Mouse (Mus musculus): ENCODE measurements around the gene Wdr90. TPM values are rescaled to one million over a fixed set of nuclear protein-coding genes. Genes with fewer than 3 reads are reported as not detected.
A peak's percentile ranks its signal among the peaks of the same experiment; 100 is the strongest.

Wdr90 gene
- polyA plus RNA-seq, 2 experiments = 7.5 to 18.1 TPM

- 73% methylated on average over 2 of the region's 2 CpGs for WGBS (ENCODE audit: insufficient replicate concordance)
- no peak for ATAC-seq (ENCODE audit: insufficient read depth)
- no peaks in the 10 kb centered on the region for H3K9me3 ChIP-seq (ENCODE audit: control insufficient read depth, low read length)
These were observed 8.7 kb upstream of the Wdr90 start for GRCm38 (mm10) chr17:25869954-25870353.

GRCm38 (mm10) chr17:25869498-25869897 is 8.2 kb upstream of the Wdr90 start:
- Histone ChIP-seq H3K27me3 (ENCODE audit: control insufficient read depth, insufficient read depth, low read length) (no peaks in the 10 kb centered on the region), H3K27ac (no peak overlapping the region), H3K4me2 (ENCODE audit: low read depth) (no peak overlapping the region), H3K9me3 (ENCODE audit: control insufficient read depth, low read length) (no peaks in the 10 kb centered on the region), H3K4me3 (ENCODE audit: insufficient read depth in 1 of 2, low read depth in 2 of 2, low read length in 2 of 2) (no peak overlapping the region), H3K36me3 (replicated peaks; ENCODE audit: control insufficient read depth, insufficient read depth, low read depth) (no peaks in the 10 kb centered on the region; the same call in 1 of the 2 replicates), H3K9ac (replicated peaks) (no peak overlapping the region), H3K4me1 (replicated peaks; ENCODE audit: control insufficient read depth in 2 of 2, insufficient read depth in 2 of 2, low read length in 1 of 2) (peaks cover 0 to 22% of the 10 kb centered on the region in 2 experiments; a peak in 3 of 4 replicates)
- WGBS (ENCODE audit: insufficient replicate concordance) = 87% methylated on average over 8 of the region's 8 CpGs
- TF ChIP-seq EP300 (IDR thresholded peaks at IDR 0.05; ENCODE audit: low read depth) = no peak
- no peak for TF ChIP-seq CTCF (IDR thresholded peaks at IDR 0.05; ENCODE audit: low read depth)
- no peak for ATAC-seq (ENCODE audit: insufficient read depth)
- DNase-seq (ENCODE audit: low read depth in 3 of 3, low spot score in 3 of 3) = no peak

More at GRCm38 (mm10) chr17:25869954-25870353, 8.7 kb upstream of the Wdr90 start:
- Histone ChIP-seq H3K4me2 (ENCODE audit: low read depth) (no peak overlapping the region), H3K27ac (no peak overlapping the region), H3K9ac (replicated peaks) (no peak overlapping the region), H3K27me3 (ENCODE audit: control insufficient read depth, insufficient read depth, low read length) (no peaks in the 10 kb centered on the region), H3K36me3 (replicated peaks; ENCODE audit: control insufficient read depth, insufficient read depth, low read depth) (no peaks in the 10 kb centered on the region; the same call in 1 of the 2 replicates), H3K4me3 (ENCODE audit: insufficient read depth in 1 of 2, low read depth in 2 of 2, low read length in 2 of 2) (no peak overlapping the region), H3K4me1 (replicated peaks; ENCODE audit: control insufficient read depth in 2 of 2, insufficient read depth in 2 of 2, low read length in 1 of 2) (peaks cover 0 to 22% of the 10 kb centered on the region in 2 experiments; a peak in 3 of 4 replicates)
- no peak for DNase-seq (ENCODE audit: low read depth in 3 of 3, low spot score in 3 of 3)
- TF ChIP-seq EP300 (IDR thresholded peaks at IDR 0.05; ENCODE audit: low read depth) (no peak), CTCF (IDR thresholded peaks at IDR 0.05; ENCODE audit: low read depth) (no peak)

GRCm38 (mm10) chr17:25868601-25869191 is 7.4 kb upstream of the Wdr90 start, which contains the start of gene Mcrip2:
Mcrip2 (minus strand) TSS chr17:25868764.
- ATAC-seq (ENCODE audit: insufficient read depth) (peak; percentile 76), DNase-seq (ENCODE audit: low read depth in 3 of 3, low spot score in 3 of 3) (no peak)
- Histone ChIP-seq H3K4me1 (replicated peaks; ENCODE audit: control insufficient read depth in 2 of 2, insufficient read depth in 2 of 2, low read length in 1 of 2) (peaks cover 0 to 15% of the 10 kb centered on the region in 2 experiments; a peak in 3 of 4 replicates), H3K36me3 (replicated peaks; ENCODE audit: control insufficient read depth, insufficient read depth, low read depth) (no peaks in the 10 kb centered on the region; the same call in 1 of the 2 replicates), H3K4me3 (ENCODE audit: insufficient read depth in 1 of 2, low read depth in 2 of 2, low read length in 2 of 2) (peak within 1 kb of the TSS; percentile 54 to 77), H3K27ac (peak within 1 kb of the TSS; percentile 32), H3K9ac (replicated peaks) (peak within 1 kb of the TSS; percentile 60), H3K4me2 (ENCODE audit: low read depth) (peak within 1 kb of the TSS; percentile 85), H3K27me3 (ENCODE audit: control insufficient read depth, insufficient read depth, low read length) (no peaks in the 10 kb centered on the region), H3K9me3 (ENCODE audit: control insufficient read depth, low read length) (no peaks in the 10 kb centered on the region)
- under 1% methylated on average over 24 of the region's 24 CpGs for WGBS (ENCODE audit: insufficient replicate concordance)
- 0 out of 2 replicates have a peak, but pooled peaks have one; percentile 7 for TF ChIP-seq CTCF (IDR thresholded peaks at IDR 0.05; ENCODE audit: low read depth)
- TF ChIP-seq EP300 (IDR thresholded peaks at IDR 0.05; ENCODE audit: low read depth) = no peak

DNA sequence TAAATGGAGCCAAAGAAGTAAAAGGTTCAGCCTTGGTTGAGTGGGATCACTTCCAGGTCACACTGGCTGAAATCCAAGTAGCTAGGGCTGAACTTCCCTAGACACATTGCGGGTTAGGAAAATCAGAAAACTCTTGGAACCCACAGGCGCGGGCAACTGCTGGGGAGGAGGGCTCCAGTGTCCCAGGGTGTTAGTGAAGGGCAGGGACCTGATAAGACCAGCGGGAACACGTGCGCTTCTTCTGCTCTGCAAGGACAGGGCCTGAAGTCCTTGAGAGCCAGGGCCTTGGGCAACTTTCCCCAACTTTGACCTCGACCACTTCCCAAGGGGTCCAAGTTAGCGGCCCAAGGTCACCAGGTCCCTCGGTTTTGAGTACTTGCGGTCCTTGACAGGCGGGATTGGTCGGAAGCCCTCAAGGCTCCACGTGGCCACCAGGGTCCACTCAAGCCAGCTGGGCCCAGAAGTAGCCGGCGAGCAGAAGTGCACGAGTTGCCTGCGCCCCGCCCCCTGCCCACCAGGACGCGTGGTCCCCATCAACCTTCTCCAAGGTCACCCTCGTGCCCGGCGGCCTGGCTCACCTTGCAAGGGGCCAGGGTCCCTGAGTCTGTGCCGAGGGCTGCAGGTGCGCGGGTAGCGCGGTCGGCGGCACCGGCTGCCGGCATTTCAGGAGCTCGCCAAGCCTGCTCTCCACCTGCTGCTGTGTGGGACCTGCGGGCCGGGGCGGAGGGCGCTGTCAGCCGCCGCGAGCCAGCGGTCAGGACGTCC is 6.7 kb upstream of the Wdr90 start:
- ATAC-seq (ENCODE audit: insufficient read depth) (peak; percentile 63), DNase-seq (ENCODE audit: low read depth in 3 of 3, low spot score in 3 of 3) (no peak)
- Histone ChIP-seq H3K27me3 (ENCODE audit: control insufficient read depth, insufficient read depth, low read length) (no peaks in the 10 kb centered on the region), H3K4me1 (replicated peaks; ENCODE audit: control insufficient read depth in 2 of 2, insufficient read depth in 2 of 2, low read length in 1 of 2) (peaks cover 0 to 15% of the 10 kb centered on the region in 2 experiments; a peak in 3 of 4 replicates), H3K27ac (peak overlapping the region; percentile 32), H3K4me2 (ENCODE audit: low read depth) (peak overlapping the region; percentile 85), H3K36me3 (replicated peaks; ENCODE audit: control insufficient read depth, insufficient read depth, low read depth) (no peaks in the 10 kb centered on the region; the same call in 1 of the 2 replicates), H3K4me3 (ENCODE audit: insufficient read depth in 1 of 2, low read depth in 2 of 2, low read length in 2 of 2) (peak overlapping the region; percentile 54 to 77), H3K9ac (replicated peaks) (peak overlapping the region; percentile 60), H3K9me3 (ENCODE audit: control insufficient read depth, low read length) (no peaks in the 10 kb centered on the region)
- under 1% methylated on average over 42 of the region's 42 CpGs for WGBS (ENCODE audit: insufficient replicate concordance)
- TF ChIP-seq CTCF (IDR thresholded peaks at IDR 0.05; ENCODE audit: low read depth) = no peak
- TF ChIP-seq EP300 (IDR thresholded peaks at IDR 0.05; ENCODE audit: low read depth) = no peak

- no peaks in the 10 kb centered on the region; the same call in 1 of the 2 replicates for H3K36me3 ChIP-seq (replicated peaks; ENCODE audit: control insufficient read depth, insufficient read depth, low read depth)
- no peaks in the 10 kb centered on the region for H3K9me3 ChIP-seq (ENCODE audit: control insufficient read depth, low read length)
- peak overlapping the region; percentile 60 for H3K9ac ChIP-seq (replicated peaks)
- no peaks in the 10 kb centered on the region for H3K27me3 ChIP-seq (ENCODE audit: control insufficient read depth, insufficient read depth, low read length)
- H3K27ac ChIP-seq = peak overlapping the region; percentile 32
- peaks cover 0 to 15% of the 10 kb centered on the region in 2 experiments; a peak in 3 of 4 replicates for H3K4me1 ChIP-seq (replicated peaks; ENCODE audit: control insufficient read depth in 2 of 2, insufficient read depth in 2 of 2, low read length in 1 of 2)
- DNase-seq (ENCODE audit: low read depth in 3 of 3, low spot score in 3 of 3) (no peak), ATAC-seq (ENCODE audit: insufficient read depth) (peak; percentile 41)
- TF ChIP-seq EP300 (IDR thresholded peaks at IDR 0.05; ENCODE audit: low read depth) = no peak
- no peak for TF ChIP-seq CTCF (IDR thresholded peaks at IDR 0.05; ENCODE audit: low read depth)
- H3K4me3 ChIP-seq (ENCODE audit: insufficient read depth in 1 of 2, low read depth in 2 of 2, low read length in 2 of 2) = peak overlapping the region; percentile 54 to 77
- 4% methylated on average over 7 of the region's 7 CpGs for WGBS (ENCODE audit: insufficient replicate concordance)
- peak overlapping the region; percentile 85 for H3K4me2 ChIP-seq (ENCODE audit: low read depth)
These were observed 6.2 kb upstream of the Wdr90 start for GRCm38 (mm10) chr17:25867509-25867835.

All from liver, embryonic 14.5 days (tissue).